Mouse (Mus musculus): ENCODE measurements around the gene Gm3448. TPM values are rescaled to one million over a fixed set of nuclear protein-coding genes. Genes with fewer than 3 reads are reported as not detected.
"Not testable (repeated sequence)": the region's sequence is repeated elsewhere in the genome, so short reads cannot be mapped to it uniquely, and the experiment has no call there.

The Gm3448 gene
- polyA plus RNA-seq, 1 experiment from 2014 or later, result 0.29 TPM

GRCm38 (mm10) chr17:15059646-15060045, 18.3 kb upstream of the Gm3448 start:
- Histone ChIP-seq H3K27ac (no peak overlapping the region), H3K4me3 (ENCODE audit: inconsistent target) (no peak overlapping the region), H3K79me2 (ENCODE audit: inconsistent target) (no peaks in the 10 kb centered on the region), H3K36me3 (ENCODE audit: inconsistent target) (peaks cover 79% of the 10 kb centered on the region)
- WGBS (ENCODE audit: missing documents), result 93% methylated on average over 14 of the region's 14 CpGs

- 90% methylated on average over 5 of the region's 5 CpGs for WGBS (ENCODE audit: missing documents)
- Histone ChIP-seq H3K27ac (no peak overlapping the region), H3K79me2 (ENCODE audit: inconsistent target) (no peaks in the 10 kb centered on the region), H3K36me3 (ENCODE audit: inconsistent target) (peaks cover 69% of the 10 kb centered on the region), H3K4me3 (ENCODE audit: inconsistent target) (no peak overlapping the region)
Measured at GRCm38 (mm10) chr17:15058161-15058591, 16.8 kb upstream of the Gm3448 start.

GRCm38 (mm10) chr17:15055925-15056324, 14.6 kb upstream of the Gm3448 start:
- 81% methylated on average over 3 of the region's 4 CpGs for WGBS (ENCODE audit: missing documents)
- Histone ChIP-seq H3K79me2 (ENCODE audit: inconsistent target) (no peaks in the 10 kb centered on the region), H3K36me3 (ENCODE audit: inconsistent target) (peaks cover 46% of the 10 kb centered on the region), H3K27ac (no peak overlapping the region), H3K4me3 (ENCODE audit: inconsistent target) (no peak overlapping the region)

GRCm38 (mm10) chr17:15053829-15054200, 12.5 kb upstream of the Gm3448 start:
- H3K36me3 ChIP-seq (ENCODE audit: inconsistent target), result peaks cover 25% of the 10 kb centered on the region
- no CpG with 5 or more reads among the region's 13 CpGs for WGBS (ENCODE audit: missing documents)
- not testable (repeated sequence) for H3K4me3 ChIP-seq (ENCODE audit: inconsistent target); H3K27ac ChIP-seq; H3K79me2 ChIP-seq (ENCODE audit: inconsistent target)

- 60% methylated on average over 1 of the region's 8 CpGs for WGBS (ENCODE audit: missing documents)
- not testable (repeated sequence) for H3K79me2 ChIP-seq (ENCODE audit: inconsistent target); H3K4me3 ChIP-seq (ENCODE audit: inconsistent target)
- Histone ChIP-seq H3K36me3 (ENCODE audit: inconsistent target) (peaks cover 20% of the 10 kb centered on the region), H3K27ac (peak overlapping the region; percentile 37; the same call in 1 of the 2 replicates)
Measured at GRCm38 (mm10) chr17:15053183-15053828, 12.0 kb upstream of the Gm3448 start.

- not testable (repeated sequence) for H3K79me2 ChIP-seq (ENCODE audit: inconsistent target); H3K4me3 ChIP-seq (ENCODE audit: inconsistent target)
- Histone ChIP-seq H3K27ac (peak overlapping the region; percentile 37; the same call in 1 of the 2 replicates), H3K36me3 (ENCODE audit: inconsistent target) (peaks cover 15% of the 10 kb centered on the region)
- WGBS (ENCODE audit: missing documents), result no CpG with 5 or more reads among the region's 1 CpGs
Measured at GRCm38 (mm10) chr17:15052766-15053165, 11.4 kb upstream of the Gm3448 start.

- H3K79me2 ChIP-seq (ENCODE audit: inconsistent target); H3K4me3 ChIP-seq (ENCODE audit: inconsistent target); H3K36me3 ChIP-seq (ENCODE audit: inconsistent target); H3K27ac ChIP-seq: not testable (repeated sequence)
- no CpG with 5 or more reads among the region's 1 CpGs for whole genome bisulfite sequencing (ENCODE audit: missing documents)
Measured at GRCm38 (mm10) chr17:15050338-15050737, 9.0 kb upstream of the Gm3448 start.

- H3K36me3 ChIP-seq (ENCODE audit: inconsistent target); H3K4me3 ChIP-seq (ENCODE audit: inconsistent target); H3K27ac ChIP-seq; H3K79me2 ChIP-seq (ENCODE audit: inconsistent target): not testable (repeated sequence)
- no CpG with 5 or more reads among the region's 3 CpGs for WGBS (ENCODE audit: missing documents)
Measured at GRCm38 (mm10) chr17:15040455-15040854, 882 bp downstream of the Gm3448 start.

- not testable (repeated sequence) for H3K4me3 ChIP-seq (ENCODE audit: inconsistent target); H3K36me3 ChIP-seq (ENCODE audit: inconsistent target); H3K79me2 ChIP-seq (ENCODE audit: inconsistent target); H3K27ac ChIP-seq
- no CpG with 5 or more reads among the region's 4 CpGs for WGBS (ENCODE audit: missing documents)
Measured at GRCm38 (mm10) chr17:15031414-15031813, 9.9 kb downstream of the Gm3448 start.

- H3K36me3 ChIP-seq (ENCODE audit: inconsistent target); H3K4me3 ChIP-seq (ENCODE audit: inconsistent target); H3K79me2 ChIP-seq (ENCODE audit: inconsistent target); H3K27ac ChIP-seq: not testable (repeated sequence)
- WGBS (ENCODE audit: missing documents), result no CpG with 5 or more reads among the region's 6 CpGs
Measured at GRCm38 (mm10) chr17:15025513-15025912, 15.8 kb downstream of the Gm3448 start.

- not testable (repeated sequence) for H3K27ac ChIP-seq
- no CpG with 5 or more reads among the region's 48 CpGs for WGBS (ENCODE audit: missing documents)
Measured at GRCm38 (mm10) chr17:15024502-15025193, 16.7 kb downstream of the Gm3448 start.

GRCm38 (mm10) chr17:15023878-15024492, 17.4 kb downstream of the Gm3448 start:
- no CpG with 5 or more reads among the region's 97 CpGs for WGBS (ENCODE audit: missing documents)
- H3K79me2 ChIP-seq (ENCODE audit: inconsistent target); H3K4me3 ChIP-seq (ENCODE audit: inconsistent target); H3K27ac ChIP-seq; H3K36me3 ChIP-seq (ENCODE audit: inconsistent target): not testable (repeated sequence)

More at GRCm38 (mm10) chr17:15024502-15025193, 16.7 kb downstream of the Gm3448 start:
- not testable (repeated sequence) for H3K79me2 ChIP-seq (ENCODE audit: inconsistent target); H3K4me3 ChIP-seq (ENCODE audit: inconsistent target); H3K36me3 ChIP-seq (ENCODE audit: inconsistent target)

- H3K27ac ChIP-seq, result peak overlapping the region; percentile 78
- not testable (repeated sequence) for H3K4me3 ChIP-seq (ENCODE audit: inconsistent target); H3K36me3 ChIP-seq (ENCODE audit: inconsistent target); H3K79me2 ChIP-seq (ENCODE audit: inconsistent target)
- WGBS (ENCODE audit: missing documents), result no CpG with 5 or more reads among the region's 3 CpGs
Measured at GRCm38 (mm10) chr17:15021503-15022220, 19.7 kb downstream of the Gm3448 start.

GRCm38 (mm10) chr17:15009706-15010413, 31.5 kb downstream of the Gm3448 start, which contains the start of gene Gm3435:
Gene Gm3435, plus strand, starts transcription at chr17:15010176.
- not testable (repeated sequence) for H3K79me2 ChIP-seq (ENCODE audit: inconsistent target); H3K27ac ChIP-seq; H3K4me3 ChIP-seq (ENCODE audit: inconsistent target); H3K36me3 ChIP-seq (ENCODE audit: inconsistent target)
- WGBS (ENCODE audit: missing documents), result no CpG with 5 or more reads among the region's 60 CpGs

Measured in macrophage (primary cell).